In the genomic region with DNA sequence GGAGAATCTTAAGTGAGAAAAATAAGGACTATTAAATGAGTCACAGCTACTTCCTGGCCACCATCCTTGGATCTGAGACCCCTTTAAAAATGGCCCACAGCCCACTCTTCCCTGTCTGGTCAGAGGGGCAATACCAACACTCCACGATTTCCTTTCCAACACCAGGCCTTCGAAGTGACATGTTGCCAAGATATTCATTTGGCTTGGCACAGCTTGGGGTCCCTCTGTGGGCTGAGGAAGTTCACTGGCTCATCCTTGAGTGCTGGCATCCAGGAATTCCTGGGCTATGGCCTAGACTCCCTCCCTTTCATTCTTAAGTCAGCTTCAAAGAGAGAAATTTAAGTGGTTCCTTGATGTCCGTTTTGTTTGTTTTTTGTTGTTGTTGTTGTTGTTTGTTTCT, we compare ENCODE assay signal across 9 mouse cellular contexts.
"Had no signal": no experiment of that assay in that cellular context is flagged by ENCODE, and none has a peak within 500 bp of the region (broad histone marks: within the 10 kb centered on the region; RNA-seq: fewer than 3 reads in every experiment).

No protein-coding gene starts in this region.

- H3K4me3 ChIP-seq: limb, embryonic 13.5 days; midbrain, embryonic 13.5 days had no signal

- H3K27ac ChIP-seq: kidney, postnatal 0 days; limb, embryonic 13.5 days; liver, embryonic 14.5 days; midbrain, embryonic 13.5 days had no signal

- DNase-seq: kidney, adult 9 months; kidney, postnatal 36 days; lung, adult 18-20 months; lung, postnatal 36 days; thymus, postnatal 36 days had no signal
